Mouse (Mus musculus) right cerebral cortex, postnatal 14 days (tissue): Measurements from ENCODE around the gene Met.

Experiments used
- DNase-seq: peaks from one replicate; pipeline ENCODE4 v3.0.0; 2022

Gene Met

DNA sequence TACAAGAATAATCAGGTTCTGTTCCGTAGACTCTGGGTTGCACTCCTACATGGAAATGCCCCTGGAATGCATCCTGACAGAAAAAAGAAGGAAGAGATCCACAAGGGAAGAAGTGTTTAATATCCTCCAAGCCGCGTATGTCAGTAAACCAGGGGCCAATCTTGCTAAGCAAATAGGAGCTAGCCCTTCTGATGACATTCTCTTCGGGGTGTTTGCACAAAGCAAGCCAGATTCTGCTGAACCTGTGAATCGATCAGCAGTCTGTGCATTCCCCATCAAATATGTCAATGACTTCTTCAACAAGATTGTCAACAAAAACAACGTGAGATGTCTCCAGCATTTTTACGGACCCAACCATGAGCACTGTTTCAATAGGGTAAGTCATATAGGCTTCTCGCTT is 28.5 kb downstream of the Met start:
- no peak for DNase-seq

DNA sequence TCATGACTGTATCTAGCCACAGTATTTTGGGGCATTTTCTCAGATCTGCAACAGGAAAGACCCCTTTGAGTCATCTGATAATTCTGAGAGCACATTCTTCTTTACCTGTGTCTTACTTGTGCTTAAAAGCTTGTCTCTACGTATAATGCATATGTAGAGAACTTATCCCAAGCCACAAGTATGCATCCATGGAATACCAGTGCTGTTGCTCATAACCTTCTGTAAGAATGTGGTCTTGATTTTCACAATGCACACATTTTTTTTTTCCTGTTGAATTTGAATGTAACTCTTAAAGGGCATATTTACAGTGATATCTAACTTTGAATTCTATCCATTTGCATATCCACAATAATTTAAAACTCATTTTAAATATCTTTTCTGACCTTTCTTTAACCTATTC is 31.8 kb downstream of the Met start:
- no peak for DNase-seq

DNA sequence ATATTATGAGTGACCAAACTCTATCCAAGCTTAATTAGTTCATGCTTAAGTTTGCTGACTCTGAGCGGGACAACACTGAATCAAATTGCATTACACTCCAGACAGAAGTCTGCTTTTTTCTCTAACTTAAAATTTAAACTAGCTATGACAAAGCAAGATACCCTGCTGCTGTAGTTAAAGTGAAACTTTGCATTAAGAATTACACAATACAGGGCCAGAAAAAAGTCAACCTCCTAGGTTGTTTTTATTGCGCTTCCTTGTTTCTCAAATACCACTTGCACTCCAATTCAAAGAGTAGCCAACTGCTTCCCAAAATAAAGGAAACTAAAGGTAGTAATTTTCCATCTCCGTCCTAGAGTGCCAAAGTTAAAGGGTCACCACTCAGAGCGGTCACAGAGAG is 33.8 kb downstream of the Met start:
- DNase-seq = no peak

DNA sequence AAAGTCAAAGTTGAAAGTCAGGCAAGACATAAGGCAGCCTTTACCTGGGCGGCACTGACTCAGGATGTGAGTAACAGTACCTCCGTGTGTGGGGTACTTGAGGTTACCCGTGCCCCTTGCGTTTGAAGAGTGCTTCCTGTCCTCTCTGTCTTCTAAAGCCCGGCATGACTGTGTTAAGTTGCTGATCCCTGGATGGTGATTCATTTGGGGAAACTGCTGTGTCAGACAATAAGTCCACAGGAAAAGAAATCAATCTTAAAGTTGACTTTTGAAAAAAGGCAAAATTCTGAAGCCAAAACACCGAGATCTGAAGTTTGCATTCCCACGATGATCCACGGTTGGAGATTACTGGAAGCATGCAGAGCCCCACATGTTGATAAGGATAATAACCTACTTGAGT is 35.2 kb downstream of the Met start:
- DNase-seq = no peak

DNA sequence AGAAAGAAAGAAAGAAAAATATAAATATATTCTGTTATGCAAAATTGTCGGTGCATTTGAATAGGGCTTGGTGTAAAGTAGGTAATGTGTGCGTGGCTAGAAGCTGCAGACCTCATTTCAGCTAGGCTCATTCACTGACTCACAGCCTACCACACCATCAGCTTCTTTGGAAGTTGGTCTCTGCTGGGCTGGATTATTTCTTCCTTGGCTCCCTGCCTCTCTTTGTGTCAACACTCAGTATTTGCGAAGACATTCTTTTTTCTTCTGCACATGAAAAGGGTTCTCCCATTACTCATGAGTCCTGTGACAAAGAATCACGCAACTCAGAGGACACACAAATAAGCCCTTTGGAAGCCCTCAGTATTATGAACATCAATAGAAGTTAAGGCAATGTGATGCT is 37.8 kb downstream of the Met start:
- DNase-seq = no peak

DNA sequence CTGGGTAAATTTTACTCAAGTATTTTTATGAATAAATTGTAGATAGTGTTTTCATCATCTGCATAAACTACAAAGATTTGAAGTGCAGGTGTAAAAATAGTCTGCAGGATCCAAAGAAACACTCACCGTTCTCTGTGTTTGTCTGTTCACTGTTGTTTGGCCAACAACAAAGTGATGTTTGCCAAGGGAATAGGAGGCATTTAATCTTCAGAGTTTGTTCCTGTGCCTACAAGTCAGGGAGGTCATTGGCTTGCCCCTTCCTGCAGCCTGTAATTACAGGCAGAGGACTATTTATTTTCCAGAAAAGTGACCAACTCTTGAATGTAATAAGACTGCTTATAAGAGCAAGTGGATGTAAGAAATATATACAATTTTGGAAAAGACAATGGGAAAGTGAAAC is 38.7 kb downstream of the Met start:
- no peak for DNase-seq

DNA sequence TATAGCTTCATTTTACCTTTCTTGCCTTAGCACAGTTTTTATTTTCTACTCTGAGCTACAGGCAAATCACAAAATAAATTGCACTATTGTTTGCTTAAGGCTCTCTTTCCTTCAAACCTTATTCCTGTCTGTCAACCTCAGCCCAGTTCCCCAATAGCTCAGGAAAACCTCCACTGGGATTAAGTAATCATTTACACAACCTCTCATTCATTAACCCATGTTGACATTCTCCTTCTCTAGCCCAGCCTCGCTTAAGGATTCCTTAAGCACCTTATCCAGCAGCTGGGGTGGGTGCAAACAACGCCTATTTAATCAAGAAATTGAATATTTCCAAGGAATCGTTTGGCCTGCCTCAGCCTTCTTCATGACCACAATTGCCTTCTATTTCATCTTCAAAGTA is 40.1 kb downstream of the Met start:
- DNase-seq = no peak

DNA sequence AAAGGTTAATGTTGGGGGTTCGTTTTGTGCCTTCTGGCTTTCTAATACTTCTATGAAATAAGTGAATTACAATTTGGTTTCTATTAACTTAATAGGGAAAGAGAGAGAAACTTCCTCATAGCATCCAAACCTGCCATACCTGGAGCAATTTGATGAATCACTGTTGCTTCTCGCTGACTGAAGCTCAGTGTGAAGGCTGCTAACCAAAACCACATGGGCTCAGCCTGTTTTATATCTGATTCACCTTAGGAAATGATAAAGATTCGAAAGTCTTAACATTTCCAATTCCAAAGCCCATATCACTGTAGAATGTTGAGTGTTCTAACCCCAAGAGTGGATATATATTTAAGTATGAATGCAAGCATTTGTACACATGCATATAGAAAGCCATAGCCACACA is 41.9 kb downstream of the Met start:
- DNase-seq = no peak

DNA sequence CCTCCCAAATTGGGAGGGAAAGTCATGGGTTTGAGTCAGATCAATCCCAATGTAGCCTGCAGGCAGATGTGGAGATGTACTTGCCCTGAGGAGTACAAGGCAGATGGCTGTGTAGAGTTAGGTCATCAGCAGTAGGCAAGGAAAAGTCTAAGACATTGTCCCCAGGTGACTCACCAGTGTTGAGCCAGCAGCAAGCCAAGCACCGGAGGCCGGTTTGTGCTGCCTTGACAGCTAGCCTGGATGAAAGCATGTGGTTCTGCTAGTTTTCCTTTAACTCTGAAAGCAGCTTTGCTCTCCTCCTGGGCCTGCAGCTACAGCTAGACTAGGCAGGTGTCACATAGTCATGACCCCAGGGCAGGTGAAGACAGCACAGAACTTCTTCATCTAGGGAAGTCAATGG is 43.2 kb downstream of the Met start:
- no peak for DNase-seq

DNA sequence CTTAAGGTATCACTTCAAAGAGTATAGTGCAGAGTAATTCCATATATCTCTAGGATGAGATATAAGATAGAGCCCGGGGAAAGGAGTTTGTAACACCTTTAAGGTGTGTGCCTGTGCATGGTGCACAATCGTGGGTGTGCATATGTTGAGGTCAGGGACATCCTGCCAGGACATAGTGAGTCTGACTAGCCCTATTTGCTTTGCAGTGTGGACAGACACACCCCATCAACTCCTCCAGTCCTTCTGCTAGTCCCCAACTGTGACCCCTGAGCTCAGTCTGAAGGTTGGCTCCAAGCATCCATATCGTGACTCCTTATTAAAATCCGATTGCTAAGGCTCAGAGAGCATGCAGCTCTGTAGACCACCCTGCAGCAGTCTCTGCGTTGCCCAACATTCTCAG is 44.6 kb downstream of the Met start:
- DNase-seq = no peak

DNA sequence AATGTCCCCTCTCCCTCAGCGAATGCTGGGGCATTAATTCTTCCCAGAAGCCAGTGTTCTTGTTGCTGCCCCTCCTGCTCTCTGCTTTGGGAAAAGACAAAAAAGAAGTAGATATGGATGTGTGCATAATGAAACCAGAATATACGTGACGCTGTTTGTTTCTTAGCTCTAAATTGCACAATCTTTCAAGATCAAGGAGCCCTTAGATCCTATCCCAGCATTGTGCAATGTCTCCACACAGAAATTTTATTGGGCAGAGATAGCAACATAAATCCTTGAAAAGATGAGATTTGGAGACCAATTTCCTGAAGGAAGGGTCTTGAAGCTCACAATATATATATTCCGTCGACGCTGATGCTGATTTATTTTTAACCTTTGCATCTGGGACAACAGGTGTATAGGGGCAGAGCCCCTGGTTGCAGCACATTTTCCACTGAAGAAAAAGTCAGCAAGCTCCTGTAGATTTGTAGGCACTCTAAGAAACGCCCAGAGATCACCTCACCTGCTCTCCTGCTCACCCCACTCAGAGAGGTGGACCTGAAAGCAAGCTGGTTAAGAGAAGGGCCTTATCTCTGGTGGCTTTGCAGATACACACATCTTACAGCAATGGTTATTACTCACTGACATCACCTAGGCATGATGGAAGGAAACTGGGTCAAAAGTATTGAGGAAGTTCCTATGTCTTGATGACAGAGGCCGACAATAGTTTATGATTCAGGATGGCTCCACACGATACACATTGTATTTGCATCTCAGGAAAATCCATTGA is 45.2 kb downstream of the Met start:
- DNase-seq = no peak

DNA sequence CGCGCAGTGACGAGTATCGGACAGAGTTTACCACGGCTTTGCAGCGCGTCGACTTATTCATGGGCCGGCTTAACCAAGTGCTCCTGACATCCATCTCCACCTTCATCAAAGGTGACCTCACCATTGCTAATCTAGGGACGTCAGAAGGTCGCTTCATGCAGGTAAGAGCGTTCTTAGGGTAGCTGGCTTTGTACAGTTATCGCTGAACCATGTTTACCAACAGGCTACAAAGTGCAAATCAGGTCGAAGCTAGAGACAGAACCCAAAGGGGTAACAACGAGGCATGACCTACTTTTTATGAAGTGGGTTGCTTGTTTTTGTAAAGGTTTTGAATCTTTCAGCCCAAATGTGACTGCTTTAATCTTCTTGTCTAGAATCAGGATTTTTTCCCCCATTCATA is 49.8 kb downstream of the Met start:
- no peak for DNase-seq

DNA sequence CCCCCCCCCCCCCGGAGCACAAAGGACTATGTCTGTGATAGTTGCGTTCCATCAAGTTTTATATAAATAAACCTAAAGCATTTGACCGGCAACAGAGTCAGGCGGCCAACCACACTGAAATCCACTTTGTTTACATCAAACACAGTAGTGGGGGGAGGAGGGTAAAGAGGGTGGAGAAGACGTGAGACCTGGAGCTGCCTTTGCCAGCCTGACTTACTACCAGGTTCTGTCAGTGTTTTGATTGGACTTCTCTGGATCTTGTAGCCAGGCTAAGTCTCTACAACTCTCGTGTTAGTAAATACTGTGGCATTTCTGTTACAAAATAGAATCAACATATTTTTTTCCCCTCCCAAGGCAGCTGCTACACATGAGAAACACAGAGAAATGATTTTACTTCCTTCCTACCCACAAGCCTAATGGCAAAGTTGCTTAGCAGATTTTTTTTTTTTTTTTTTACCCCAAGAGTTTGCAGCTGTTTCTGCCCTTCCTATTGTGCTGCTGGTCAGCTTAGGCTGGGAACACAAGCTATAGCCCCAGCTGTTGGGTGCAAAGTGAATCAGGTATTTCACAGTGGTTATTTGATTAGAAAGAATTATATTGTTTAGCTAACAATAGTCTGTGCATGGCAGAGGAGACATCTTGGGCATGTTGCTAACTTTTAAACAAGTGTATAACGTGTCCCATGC is 52.3 kb downstream of the Met start:
- DNase-seq = no peak

DNA sequence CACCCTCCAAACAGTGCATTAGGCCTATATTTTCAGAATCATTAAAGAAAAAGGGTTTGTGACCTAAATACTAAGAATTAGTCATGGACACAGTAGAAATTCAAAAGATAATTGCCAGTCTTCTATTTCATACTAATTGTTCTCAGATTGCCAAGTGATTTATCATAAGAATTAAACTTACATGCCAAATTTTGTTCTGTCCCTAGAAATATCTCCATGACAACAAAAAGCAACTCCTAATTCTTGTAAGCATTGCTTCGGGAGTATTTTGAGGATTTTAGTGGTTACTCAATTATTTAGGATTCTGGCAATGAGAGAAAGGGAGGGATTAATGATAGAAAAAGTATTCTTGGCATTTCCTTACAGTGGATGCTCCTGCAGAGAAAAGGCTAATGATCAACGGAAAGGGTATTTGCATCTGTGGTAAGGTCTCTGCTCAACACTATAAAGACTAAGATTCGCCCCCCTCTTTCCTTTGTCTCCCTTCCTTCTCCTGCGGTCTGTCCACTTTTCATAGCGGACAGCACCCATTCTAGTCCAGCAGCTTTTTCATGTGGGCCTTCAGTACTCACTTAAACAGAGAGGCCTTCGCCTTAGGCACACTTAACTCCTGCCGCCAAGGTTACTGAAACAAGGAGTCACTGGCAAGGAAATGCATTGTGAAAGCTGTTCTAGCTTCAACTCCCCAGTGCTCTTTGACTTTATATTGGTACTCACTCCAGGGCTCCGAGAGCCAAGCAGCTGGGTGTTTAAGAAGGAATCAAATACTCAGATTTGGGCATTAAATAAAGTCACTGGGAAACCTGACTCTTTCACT is 58.5 kb downstream of the Met start:
- no peak for DNase-seq

DNA sequence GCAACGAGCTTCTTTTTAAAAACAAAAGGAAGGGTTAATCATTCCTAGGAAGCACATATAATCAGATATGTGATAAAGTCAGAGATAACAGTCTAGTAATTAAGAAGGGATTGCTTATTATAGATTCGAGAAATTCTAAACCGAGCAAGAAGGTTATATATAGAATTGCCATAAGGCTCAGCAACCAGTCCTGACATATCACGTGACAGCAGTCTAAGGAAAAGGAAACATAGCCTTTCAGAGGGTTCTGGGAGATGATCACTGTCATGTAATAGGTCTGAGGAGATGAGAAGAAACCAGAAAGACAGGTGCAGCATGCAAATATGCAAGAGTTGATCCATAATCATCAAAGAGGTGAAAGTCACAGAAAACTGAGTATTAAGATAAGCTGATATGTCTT is 59.3 kb downstream of the Met start:
- no peak for DNase-seq

DNA sequence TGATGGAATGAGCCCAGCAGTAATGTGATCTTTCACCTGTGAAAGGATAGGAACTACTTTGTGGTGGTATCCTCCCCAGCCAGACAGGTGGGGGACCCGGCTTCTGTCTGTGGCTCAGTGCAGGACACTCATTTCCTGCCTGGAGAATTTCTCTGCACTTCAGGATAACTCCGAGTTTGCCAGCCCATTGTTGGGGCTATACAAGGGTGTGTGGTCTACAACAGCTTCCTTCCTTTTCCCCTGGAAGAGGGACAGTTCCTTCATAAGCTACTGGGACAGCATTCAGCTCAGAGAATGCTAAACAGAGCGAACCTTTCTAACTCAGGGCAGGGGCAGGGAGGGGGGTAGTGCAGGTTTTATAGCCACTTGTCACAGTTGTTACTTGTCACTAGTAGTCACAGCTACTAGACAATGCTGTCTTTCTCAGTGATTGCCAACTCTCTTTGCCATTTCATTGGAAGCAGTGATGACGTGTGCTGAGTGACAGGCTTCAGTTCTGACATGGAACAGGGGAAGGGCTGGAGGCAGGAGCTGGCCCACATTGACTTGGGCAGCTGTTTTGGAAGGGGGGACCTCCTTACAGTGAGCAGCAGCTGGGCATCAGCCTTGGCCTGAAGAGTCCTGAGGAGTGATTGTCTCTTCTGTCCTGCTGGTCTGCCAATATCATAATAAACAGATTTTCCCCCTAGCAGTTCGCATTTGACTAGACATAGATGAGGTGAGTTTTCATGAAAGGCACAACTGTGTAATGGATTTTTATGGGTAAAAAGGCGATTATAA is 66.1 kb downstream of the Met start:
- no peak for DNase-seq

DNA sequence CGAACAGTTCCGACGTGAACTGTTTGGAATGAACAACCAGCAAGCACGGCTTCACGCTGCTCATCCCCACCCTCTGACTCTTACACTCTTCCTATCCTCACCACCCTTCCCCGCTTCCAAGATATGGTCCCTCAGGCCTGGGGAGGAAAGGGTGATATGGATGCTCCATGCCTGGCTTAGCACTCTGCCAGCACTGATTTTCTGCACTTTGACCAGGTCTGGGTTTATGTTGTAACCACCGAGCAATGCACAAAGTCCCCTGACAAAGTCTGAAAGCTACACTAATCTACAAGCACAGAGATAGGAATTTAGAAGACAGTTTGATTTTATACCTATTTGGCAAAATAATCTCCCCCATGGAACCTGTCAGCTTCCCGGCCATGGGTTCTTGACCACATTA is 78.0 kb downstream of the Met start:
- no peak for DNase-seq

DNA sequence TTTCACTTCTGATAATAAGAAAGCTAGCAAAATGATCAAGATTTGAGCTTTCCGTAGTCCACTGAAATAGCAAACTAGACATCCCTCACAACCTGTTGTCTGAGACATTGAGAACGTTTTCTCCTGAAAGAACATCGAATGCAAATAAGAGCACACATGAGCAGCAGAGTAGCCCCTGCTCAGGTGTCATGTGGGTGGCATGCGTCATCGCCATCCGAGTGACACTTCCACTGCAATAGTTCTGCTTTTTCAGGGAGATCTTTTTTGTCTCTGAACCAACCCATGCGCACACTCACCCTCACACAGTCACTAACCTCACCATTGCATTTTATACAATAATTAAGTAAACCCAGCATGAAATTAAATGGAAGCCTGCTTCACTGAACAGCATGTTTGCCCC is 78.8 kb downstream of the Met start:
- DNase-seq = no peak

DNA sequence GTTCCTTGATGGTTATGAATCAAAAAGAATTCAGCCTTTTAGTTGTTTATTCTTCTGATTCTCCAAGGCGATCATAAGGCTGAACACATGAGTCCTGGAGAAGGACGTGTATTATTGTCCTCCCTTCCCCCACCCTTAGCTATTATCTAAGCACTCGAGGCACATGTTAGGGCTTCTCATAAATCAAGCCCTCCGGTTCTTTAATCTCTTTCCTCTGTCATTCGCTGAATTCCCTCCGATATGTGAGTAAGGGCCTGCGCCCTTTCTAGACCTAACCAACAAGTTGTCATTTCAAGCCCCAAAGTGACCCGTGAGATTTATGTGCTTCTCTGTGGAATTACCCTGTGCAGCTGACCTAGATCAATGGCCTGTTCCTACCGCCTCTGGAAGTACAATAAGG is 81.9 kb downstream of the Met start:
- DNase-seq = no peak

DNA sequence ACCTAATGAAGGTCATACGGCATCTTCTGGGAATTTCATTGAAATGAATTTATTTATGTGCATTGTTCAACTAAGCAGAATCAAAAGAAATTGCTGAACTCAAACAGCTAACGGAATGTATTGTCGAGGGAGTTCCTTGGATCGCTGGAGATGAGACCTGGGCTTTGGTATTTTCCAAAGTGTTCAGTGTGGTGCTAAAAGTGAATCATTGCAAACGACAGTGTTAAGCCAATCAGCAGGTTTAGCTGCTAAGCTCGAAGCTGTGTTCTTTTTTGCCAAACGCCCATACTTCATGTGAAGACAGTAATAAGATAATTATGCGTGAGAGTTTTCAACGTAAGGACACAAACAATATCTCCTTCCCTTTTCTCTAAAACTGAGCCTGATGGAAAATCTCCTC is 82.7 kb downstream of the Met start:
- no peak for DNase-seq

DNA sequence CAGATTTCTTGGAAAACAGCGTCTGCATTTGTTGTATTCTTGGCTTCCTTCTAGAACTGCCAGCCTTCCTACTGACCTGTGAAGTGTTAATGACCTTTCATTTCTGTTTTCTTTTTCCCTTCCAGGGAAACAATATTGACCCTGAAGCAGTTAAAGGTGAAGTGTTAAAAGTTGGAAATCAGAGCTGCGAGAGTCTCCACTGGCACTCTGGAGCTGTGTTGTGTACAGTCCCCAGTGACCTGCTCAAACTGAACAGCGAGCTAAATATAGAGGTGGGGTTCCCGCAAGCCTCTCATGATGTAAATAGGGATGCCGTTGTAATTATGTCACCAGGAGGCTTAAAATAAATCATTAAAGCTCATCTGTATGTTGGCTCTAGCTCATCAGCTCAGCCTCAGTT is 83.2 kb downstream of the Met start:
- DNase-seq = no peak

DNA sequence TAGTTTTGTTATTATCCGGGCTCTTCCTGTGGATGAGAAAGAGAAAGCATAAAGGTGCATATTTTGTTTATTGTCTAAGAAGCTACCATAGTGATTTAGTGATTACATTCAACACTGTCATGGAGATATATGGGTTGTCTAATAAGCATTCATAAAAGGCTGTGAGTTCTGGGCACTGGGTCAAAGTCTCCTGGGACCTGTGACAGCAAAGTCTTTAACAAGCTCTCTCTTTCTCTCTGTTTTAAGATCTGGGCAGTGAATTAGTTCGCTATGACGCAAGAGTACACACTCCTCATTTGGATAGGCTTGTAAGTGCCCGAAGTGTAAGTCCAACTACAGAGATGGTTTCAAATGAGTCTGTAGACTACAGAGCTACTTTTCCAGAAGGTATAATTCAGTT is 85.2 kb downstream of the Met start:
- DNase-seq = no peak

DNA sequence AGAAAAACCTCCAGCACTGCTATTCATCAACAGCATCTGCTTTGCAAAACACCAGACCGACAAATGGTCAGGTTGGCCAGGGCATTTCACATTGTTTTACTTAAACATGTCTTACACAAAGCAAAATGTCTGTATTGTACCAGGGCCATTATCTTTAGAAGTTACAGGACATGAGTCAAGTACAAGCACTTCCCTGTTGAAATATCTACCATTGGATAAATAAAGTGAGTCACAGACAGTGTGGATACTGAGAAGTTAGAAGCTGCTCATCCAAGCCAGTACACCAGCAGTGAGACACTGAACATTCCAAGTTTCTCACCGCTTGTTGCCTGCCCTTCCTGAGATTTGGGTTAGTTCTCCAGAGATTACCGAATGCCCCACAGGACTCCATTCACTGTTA is 86.0 kb downstream of the Met start:
- no peak for DNase-seq
